In the genomic region with DNA sequence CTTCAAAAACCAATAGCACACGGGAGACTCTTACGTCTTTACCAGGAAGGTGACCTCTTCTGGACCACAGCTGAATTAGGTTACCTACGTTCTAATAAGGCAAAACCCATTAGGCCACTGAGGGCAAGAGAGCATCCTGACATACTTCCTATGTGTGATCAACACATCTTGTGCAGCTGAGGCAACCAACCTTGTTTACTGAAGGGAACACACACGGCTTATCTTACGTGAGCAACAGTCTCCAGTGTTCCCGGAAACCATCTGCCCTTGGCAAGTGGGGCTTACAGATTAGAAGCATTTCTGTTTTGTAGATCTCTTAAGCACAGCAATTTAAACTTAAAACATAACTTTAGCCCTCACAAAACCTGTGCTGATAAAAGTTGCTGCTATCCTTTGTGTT, we compare ENCODE assay signal across 21 mouse cellular contexts. TPM values are rescaled to one million over a fixed set of nuclear protein-coding genes. Genes with fewer than 3 reads are reported as not detected.
DNase-seq lines count a peak whose midpoint lies in the region; ATAC-seq and TF ChIP-seq lines count a peak whose summit lies in the region.
"Had no signal": no experiment of that assay in that cellular context is flagged by ENCODE, and none has a peak within 500 bp of the region (broad histone marks: within the 10 kb centered on the region; RNA-seq: fewer than 3 reads in every experiment).

No protein-coding gene starts in this region.

- no peak for ATAC-seq in heart, embryonic 11.5 days (replicated peaks; ENCODE audit: insufficient number of reproducible peaks, low FRiP score, low TSS enrichment)
- peak; percentile 87 for ATAC-seq in erythroblast, adult 5-6 weeks (replicated peaks; ENCODE audit: low FRiP score, poor library complexity, severe bottlenecking)
- peak; percentile 73 for ATAC-seq in liver, embryonic 15.5 days (ENCODE audit: insufficient read depth)
- ATAC-seq: CD4-positive, CD25-positive, alpha-beta regulatory T cell, adult 4 months; forebrain, postnatal 0 days; hindbrain, postnatal 0 days; intestine, postnatal 0 days had no signal

- H3K27ac ChIP-seq in heart, embryonic 11.5 days (ENCODE audit: low read depth, low read length) = peak overlapping the region; percentile 90
- peak overlapping the region; percentile 78 for H3K27ac ChIP-seq in MEL (ENCODE audit: control insufficient read depth, low read depth, low read length)
- peak overlapping the region; percentile 87 for H3K27ac ChIP-seq in liver, embryonic 15.5 days (replicated peaks)
- H3K27ac ChIP-seq in embryonic facial prominence, embryonic 10.5 days (replicated peaks) = no peak overlapping the region
- H3K27ac ChIP-seq: embryonic facial prominence, embryonic 13.5 days; heart, embryonic 15.5 days; hindbrain, postnatal 0 days; left cerebral cortex, adult 2 months; midbrain, embryonic 12.5 days had no signal

- peaks cover 22% of the 10 kb centered on the region for H3K4me1 ChIP-seq in heart, embryonic 11.5 days (ENCODE audit: control insufficient read depth, insufficient read depth, low read length)
- peaks cover 13% of the 10 kb centered on the region in 2 experiments for H3K4me1 ChIP-seq in MEL (ENCODE audit: control insufficient read depth in 1 of 2, insufficient read depth in 2 of 2, low read length in 2 of 2)
- peaks cover 49% of the 10 kb centered on the region for H3K4me1 ChIP-seq in liver, embryonic 15.5 days (replicated peaks)
- H3K4me1 ChIP-seq in embryonic facial prominence, embryonic 10.5 days = peaks cover 36% of the 10 kb centered on the region

- peak; percentile 95 to 97 for TF ChIP-seq EP300 in MEL (IDR thresholded peaks at IDR 0.05; ENCODE audit: low read depth in 1 of 2, low read length in 2 of 2)

- TF ChIP-seq POLR2A in MEL (IDR thresholded peaks at IDR 0.05; ENCODE audit: control insufficient read depth in 1 of 2, insufficient read depth in 1 of 2, low read depth in 1 of 2, low read length in 2 of 2, poor library complexity in 1 of 2) = no peak

- intact Hi-C loops in heart, postnatal 10 days (cut with DNase I) = no loop called here

- no peak for TF ChIP-seq CTCF in MEL (IDR thresholded peaks at IDR 0.05 in 2 of 3, conservative IDR thresholded peaks at IDR 0.05 in 1 of 3; ENCODE audit: control insufficient read depth in 1 of 3, insufficient read depth in 1 of 3, low read depth in 2 of 3, low read length in 3 of 3, poor library complexity in 1 of 3, severe bottlenecking in 1 of 3)

- H3K9ac ChIP-seq in heart, embryonic 11.5 days (ENCODE audit: low read depth, low read length) = no peak overlapping the region
- peak overlapping the region; percentile 35; the same call in 1 of the 2 replicates for H3K9ac ChIP-seq in MEL (ENCODE audit: control insufficient read depth, low read depth, low read length, poor library complexity, severe bottlenecking)
- H3K9ac ChIP-seq in liver, embryonic 15.5 days = no peak overlapping the region
- H3K9ac ChIP-seq: embryonic facial prominence, embryonic 13.5 days; forebrain, postnatal 0 days; heart, embryonic 15.5 days; midbrain, embryonic 12.5 days had no signal

- no peak overlapping the region for H3K4me3 ChIP-seq in heart, embryonic 11.5 days (ENCODE audit: low read depth, low read length)
- H3K4me3 ChIP-seq in MEL (ENCODE audit: control insufficient read depth in 1 of 2, insufficient read depth in 1 of 2, low read depth in 2 of 2, low read length in 2 of 2) = no peak overlapping the region
- no peak overlapping the region for H3K4me3 ChIP-seq in liver, embryonic 15.5 days (replicated peaks)
- no peak overlapping the region for H3K4me3 ChIP-seq in embryonic facial prominence, embryonic 10.5 days
- H3K4me3 ChIP-seq: embryonic facial prominence, embryonic 13.5 days; heart, embryonic 15.5 days; left cerebral cortex, adult 2 months; midbrain, embryonic 12.5 days had no signal

- no peak overlapping the region for H3K4me2 ChIP-seq in heart, embryonic 11.5 days
- H3K4me2 ChIP-seq in liver, embryonic 15.5 days = 0 out of 2 replicates have a peak overlapping the region, but pooled peaks have one; percentile 0
- H3K4me2 ChIP-seq: embryonic facial prominence, embryonic 13.5 days; heart, embryonic 15.5 days; midbrain, embryonic 12.5 days had no signal

- DNase-seq in heart, postnatal 10 days = no peak
- DNase-seq in MEL (ENCODE audit: low read depth, low spot score) = peak; percentile 95
- DNase-seq in embryonic facial prominence, embryonic 10.5 days (ENCODE audit: low spot score) = no peak
- no peak for DNase-seq in spleen, postnatal 36 days (ENCODE audit: low spot score in 2 of 2)
- DNase-seq in adrenal gland, postnatal 10 days = no peak
- DNase-seq: adrenal gland, postnatal 36 days; cerebellum, adult 9-11 months; forebrain, postnatal 0 days; lung, adult 2 months; thymus, postnatal 25 days had no signal

- H3K27me3 ChIP-seq in heart, embryonic 11.5 days (ENCODE audit: control insufficient read depth, insufficient read depth, low read length) = peaks cover 7% of the 10 kb centered on the region
- no peaks in the 10 kb centered on the region for H3K27me3 ChIP-seq in MEL (ENCODE audit: control insufficient read depth in 1 of 2, insufficient read depth in 2 of 2, low read length in 2 of 2)
- H3K27me3 ChIP-seq in liver, embryonic 15.5 days = peaks cover 17% of the 10 kb centered on the region
- peaks cover 28% of the 10 kb centered on the region for H3K27me3 ChIP-seq in embryonic facial prominence, embryonic 10.5 days (replicated peaks; ENCODE audit: low read depth, poor library complexity, severe bottlenecking)

- TF ChIP-seq RAD21 in MEL (IDR thresholded peaks at IDR 0.05; ENCODE audit: low read depth, low read length) = no peak

- no peaks in the 10 kb centered on the region for H3K79me2 ChIP-seq in MEL (ENCODE audit: control insufficient read depth, insufficient read depth, low read length, poor library complexity)

- 82% methylated on average over 6 of the region's 6 CpGs for WGBS in heart, embryonic 11.5 days (ENCODE audit: insufficient replicate concordance)
- WGBS in liver, embryonic 15.5 days (ENCODE audit: insufficient replicate concordance) = 62% methylated on average over 6 of the region's 6 CpGs
- WGBS in embryonic facial prominence, embryonic 10.5 days = 92% methylated on average over 6 of the region's 6 CpGs

- H3K36me3 ChIP-seq in heart, embryonic 11.5 days (ENCODE audit: control insufficient read depth, insufficient read depth, low read length) = peaks cover 6% of the 10 kb centered on the region
- peaks cover 2 to 10% of the 10 kb centered on the region in 2 experiments for H3K36me3 ChIP-seq in MEL (ENCODE audit: control insufficient read depth in 1 of 2, insufficient read depth in 2 of 2, low read length in 2 of 2)
- H3K36me3 ChIP-seq in liver, embryonic 15.5 days (replicated peaks) = peaks cover 21% of the 10 kb centered on the region
- H3K36me3 ChIP-seq in embryonic facial prominence, embryonic 10.5 days (replicated peaks) = peaks cover 34% of the 10 kb centered on the region

- 0 out of 2 replicates have a peak, but pooled peaks cover 2% of the 10 kb centered on the region for H3K9me3 ChIP-seq in heart, embryonic 11.5 days (replicated peaks; ENCODE audit: control insufficient read depth, low read length)
- H3K9me3 ChIP-seq in MEL (replicated peaks; ENCODE audit: insufficient read depth, low read length) = no peaks in the 10 kb centered on the region
- H3K9me3 ChIP-seq in liver, embryonic 15.5 days (replicated peaks) = 0 out of 2 replicates have a peak, but pooled peaks cover 3% of the 10 kb centered on the region
- 0 out of 2 replicates have a peak, but pooled peaks cover 5% of the 10 kb centered on the region for H3K9me3 ChIP-seq in embryonic facial prominence, embryonic 10.5 days
- H3K9me3 ChIP-seq: embryonic facial prominence, embryonic 13.5 days; heart, embryonic 15.5 days; midbrain, embryonic 12.5 days had no signal

RNA-seq across cellular contexts. Expression of gene Gdf1, which starts 2.1 kb away (rescaled TPM):
- polyA plus RNA-seq in heart, embryonic 11.5 days (2014; fragmentation: Nextera tagmentation; extraction: Ambion mirVana) = 1.7 and 1.9 TPM in 2 replicates
- under 1 TPM in 1 of 2 experiments, not detected in 1; 0.20 TPM for total RNA-seq in heart, postnatal 10 days (2021)
- total RNA-seq in MEL (2012; rRNA removed) = 1.9 and 2.6 TPM in 2 replicates
- polyA plus RNA-seq in MEL (2012; ENCODE audit: insufficient read depth in 1 of 2, insufficient read length in 2 of 2, low read depth in 1 of 2, low replicate concordance in 2 of 2, missing spikeins in 1 of 2) = 1 to 10 TPM in 1 of 2 experiments, not detected in 1; 1.9 TPM
- not detected in 2 replicates for total RNA-seq in erythroblast, adult 5-6 weeks (2015; ENCODE audit: low replicate concordance)
- not detected in 2 replicates for total RNA-seq in erythroblast, adult 5-6 weeks (2017; ENCODE audit: low replicate concordance)
- 0.10 and 0.26 TPM in 2 replicates for polyA plus RNA-seq in liver, embryonic 15.5 days (2015; fragmentation: Nextera tagmentation; extraction: Ambion mirVana)
- 5.6 and 5.7 TPM in 2 replicates for polyA plus RNA-seq in embryonic facial prominence, embryonic 10.5 days (2016; fragmentation: Nextera tagmentation; extraction: Ambion mirVana)
- total RNA-seq in adrenal gland, postnatal 10 days (2021) = 1 to 10 TPM in 1 of 2 experiments, under 1 TPM in 1; 0.88 to 1.2 TPM
- total RNA-seq: hematopoietic stem cell, adult 5-6 weeks had no signal
- polyA plus RNA-seq: intestine, postnatal 0 days had no signal

RNA-seq across cellular contexts. Expression of gene Cers1, which starts 11.9 kb away (rescaled TPM):
- 1.4 and 1.5 TPM in 2 replicates for polyA plus RNA-seq in heart, embryonic 11.5 days (2014; fragmentation: Nextera tagmentation; extraction: Ambion mirVana)
- total RNA-seq in heart, postnatal 10 days (2021) = under 1 TPM; 0.57 to 0.67 TPM
- 3.4 and 5.0 TPM in 2 replicates for total RNA-seq in MEL (2012; rRNA removed)
- polyA plus RNA-seq in MEL (2012; ENCODE audit: insufficient read depth in 1 of 2, insufficient read length in 2 of 2, low read depth in 1 of 2, low replicate concordance in 2 of 2, missing spikeins in 1 of 2) = 1 to 10 TPM in 1 of 2 experiments, not detected in 1; 7.7 TPM
- not detected in 2 replicates for total RNA-seq in erythroblast, adult 5-6 weeks (2015; ENCODE audit: low replicate concordance)
- 0.43 TPM in 1 of 2 replicates, not detected in the other for total RNA-seq in erythroblast, adult 5-6 weeks (2017; ENCODE audit: low replicate concordance)
- 0.13 and 0.25 TPM in 2 replicates for polyA plus RNA-seq in liver, embryonic 15.5 days (2015; fragmentation: Nextera tagmentation; extraction: Ambion mirVana)
- polyA plus RNA-seq in embryonic facial prominence, embryonic 10.5 days (2016; fragmentation: Nextera tagmentation; extraction: Ambion mirVana) = 2.3 and 4.1 TPM in 2 replicates
- total RNA-seq in adrenal gland, postnatal 10 days (2021) = 1 to 10 TPM; 2.3 to 3.7 TPM
- total RNA-seq: hematopoietic stem cell, adult 5-6 weeks had no signal
- polyA plus RNA-seq: CD4-positive, CD25-positive, alpha-beta regulatory T cell, adult 4 months had no signal

RNA-seq across cellular contexts. Expression of gene Cope, which starts 25.2 kb away (rescaled TPM):
- polyA plus RNA-seq in heart, embryonic 11.5 days (2014; fragmentation: Nextera tagmentation; extraction: Ambion mirVana) = 307 and 329 TPM in 2 replicates
- 100 to 1,000 TPM; 160 to 173 TPM for total RNA-seq in heart, postnatal 10 days (2021)
- total RNA-seq in MEL (2012; rRNA removed) = 132 and 134 TPM in 2 replicates
- polyA plus RNA-seq in MEL (2012; ENCODE audit: insufficient read depth in 1 of 2, insufficient read length in 2 of 2, low read depth in 1 of 2, low replicate concordance in 2 of 2, missing spikeins in 1 of 2) = 100 to 1,000 TPM in 1 of 2 experiments, not detected in 1; 232 TPM
- total RNA-seq in erythroblast, adult 5-6 weeks (2015; ENCODE audit: low replicate concordance) = 52.7 and 89.2 TPM in 2 replicates
- 36.9 and 53.7 TPM in 2 replicates for total RNA-seq in erythroblast, adult 5-6 weeks (2017; ENCODE audit: low replicate concordance)
- 190 and 246 TPM in 2 replicates for polyA plus RNA-seq in liver, embryonic 15.5 days (2015; fragmentation: Nextera tagmentation; extraction: Ambion mirVana)
- polyA plus RNA-seq in embryonic facial prominence, embryonic 10.5 days (2016; fragmentation: Nextera tagmentation; extraction: Ambion mirVana) = 293 and 297 TPM in 2 replicates
- total RNA-seq in adrenal gland, postnatal 10 days (2021) = 100 to 1,000 TPM; 203 to 216 TPM

RNA-seq across cellular contexts. Expression of gene Ddx49, which starts 25.2 kb away (rescaled TPM):
- 36.4 and 37.6 TPM in 2 replicates for polyA plus RNA-seq in heart, embryonic 11.5 days (2014; fragmentation: Nextera tagmentation; extraction: Ambion mirVana)
- 10 to 100 TPM; 33.1 to 33.5 TPM for total RNA-seq in heart, postnatal 10 days (2021)
- total RNA-seq in MEL (2012; rRNA removed) = 94.1 and 102 TPM in 2 replicates
- 100 to 1,000 TPM in 1 of 2 experiments, not detected in 1; 116 TPM for polyA plus RNA-seq in MEL (2012; ENCODE audit: insufficient read depth in 1 of 2, insufficient read length in 2 of 2, low read depth in 1 of 2, low replicate concordance in 2 of 2, missing spikeins in 1 of 2)
- 15.0 TPM in 2 replicates for total RNA-seq in erythroblast, adult 5-6 weeks (2015; ENCODE audit: low replicate concordance)
- total RNA-seq in erythroblast, adult 5-6 weeks (2017; ENCODE audit: low replicate concordance) = 23.3 and 40.0 TPM in 2 replicates
- 19.5 and 22.4 TPM in 2 replicates for polyA plus RNA-seq in liver, embryonic 15.5 days (2015; fragmentation: Nextera tagmentation; extraction: Ambion mirVana)
- 51.0 and 58.1 TPM in 2 replicates for polyA plus RNA-seq in embryonic facial prominence, embryonic 10.5 days (2016; fragmentation: Nextera tagmentation; extraction: Ambion mirVana)
- 10 to 100 TPM; 63.4 to 67.7 TPM for total RNA-seq in adrenal gland, postnatal 10 days (2021)

RNA-seq across cellular contexts. Expression of gene Upf1, which starts 25.6 kb away (rescaled TPM):
- polyA plus RNA-seq in heart, embryonic 11.5 days (2014; fragmentation: Nextera tagmentation; extraction: Ambion mirVana) = 14.0 and 17.2 TPM in 2 replicates
- 10 to 100 TPM; 40.8 to 48.8 TPM for total RNA-seq in heart, postnatal 10 days (2021)
- 55.4 and 56.3 TPM in 2 replicates for total RNA-seq in MEL (2012; rRNA removed)
- 100 to 1,000 TPM in 1 of 2 experiments, 10 to 100 TPM in 1; 89.5 to 289 TPM for polyA plus RNA-seq in MEL (2012; ENCODE audit: insufficient read depth in 1 of 2, insufficient read length in 2 of 2, low read depth in 1 of 2, low replicate concordance in 2 of 2, missing spikeins in 1 of 2)
- total RNA-seq in erythroblast, adult 5-6 weeks (2015; ENCODE audit: low replicate concordance) = 7.1 and 9.2 TPM in 2 replicates
- total RNA-seq in erythroblast, adult 5-6 weeks (2017; ENCODE audit: low replicate concordance) = 20.9 and 21.5 TPM in 2 replicates
- polyA plus RNA-seq in liver, embryonic 15.5 days (2015; fragmentation: Nextera tagmentation; extraction: Ambion mirVana) = 9.7 and 10.6 TPM in 2 replicates
- 21.9 and 22.1 TPM in 2 replicates for polyA plus RNA-seq in embryonic facial prominence, embryonic 10.5 days (2016; fragmentation: Nextera tagmentation; extraction: Ambion mirVana)
- total RNA-seq in adrenal gland, postnatal 10 days (2021) = 10 to 100 TPM; 49.1 to 51.4 TPM
